Mouse (Mus musculus) G1E (cell line): ENCODE data around the gene Ap3d1. TPM values are rescaled to one million over a fixed set of nuclear protein-coding genes. Genes with fewer than 3 reads are reported as not detected.

Experiments used
- ATAC-seq: 2 replicates; pipeline ENCODE4 v1.8.0; 2016; ENCODE audit warnings: mild to moderate bottlenecking; ENCODE audit not compliant: insufficient number of reproducible peaks, poor library complexity, low FRiP score, severe bottlenecking; ENCODE audit errors: extremely low read depth
- DNase-seq: peaks from one replicate; pipeline ENCODE4 v3.0.0; 2012; ENCODE audit warnings: low spot score
- H3K27me3 ChIP-seq: 2 replicates; pipeline ENCODE4 v1.6.1; 2012; ENCODE audit warnings: mild to moderate bottlenecking, low read length, inconsistent platforms; ENCODE audit not compliant: insufficient read depth
- H3K36me3 ChIP-seq: replicated peaks from 2 replicates; pipeline ENCODE3; 2012; ENCODE audit warnings: mild to moderate bottlenecking, inconsistent platforms
- H3K4me1 ChIP-seq: 2 replicates; pipeline ENCODE4 v1.6.1; 2012; ENCODE audit warnings: low read depth, low read length, inconsistent platforms, mixed read lengths; ENCODE audit not compliant: insufficient read depth
- H3K4me3 ChIP-seq: 2 replicates; pipeline ENCODE4 v1.5.1; 2012; ENCODE audit warnings: low read depth, mild to moderate bottlenecking, inconsistent platforms, low read length, moderate library complexity, mixed read lengths
- H3K9me3 ChIP-seq: replicated peaks from 2 replicates; pipeline ENCODE4 v1.6.1; 2012; ENCODE audit warnings: inconsistent platforms
- CTCF ChIP-seq: IDR thresholded peaks from 2 replicates; pipeline ENCODE4 v1.5.1; 2012; ENCODE audit warnings: low read depth, low read length, inconsistent platforms, mixed read lengths
- GATA1 ChIP-seq: IDR thresholded peaks from 2 replicates; pipeline ENCODE4 v1.6.1; 2012; ENCODE audit warnings: borderline replicate concordance, low read length, inconsistent platforms, mixed read lengths
- GATA2 ChIP-seq: IDR thresholded peaks from 2 replicates; pipeline ENCODE4 v1.6.1; 2012; ENCODE audit warnings: low read depth, low read length, inconsistent platforms, borderline replicate concordance
- POLR2AphosphoS5 ChIP-seq: IDR thresholded peaks from 2 replicates; pipeline ENCODE4 v1.6.1; 2012; ENCODE audit warnings: low read depth, low read length, inconsistent platforms; ENCODE audit not compliant: insufficient replicate concordance
- TAL1 ChIP-seq: conservative IDR thresholded peaks from 2 replicates; pipeline ENCODE4 v1.6.1; 2012; ENCODE audit warnings: low read depth, low read length, inconsistent platforms, mixed read lengths
- polyA plus RNA-seq: library from polyadenylated mRNA; stranded (reverse); fragments of >175 nt; gene quantifications from 2 replicates; pipeline ENCODE4 v1.2.3, GENCODE M21; 2012
- total RNA-seq, 2 experiments: library from RNA; stranded (forward) in 1 of 2; stranded (reverse) in 1 of 2; fragments of 200-1000 nt in 1 of 2; fragments of >200 nt in 1 of 2; fragmentation: Nextera tagmentation in 1 of 2; gene quantifications; 2 replicates each; pipeline ENCODE4 v1.2.3; 2014 to 2017

The Ap3d1 gene
- total and polyA plus RNA-seq, 3 experiments = 39.4 to 133 (median 72.3) TPM

GRCm38 (mm10) chr10:80727369-80728127 lies 14.5 kb downstream of the Ap3d1 start:
- no peak for DNase-seq
- ATAC-seq = no peak
- Histone ChIP-seq H3K27me3 (no peaks in the 10 kb centered on the region), H3K4me3 (no peak overlapping the region), H3K4me1 (peaks cover 24% of the 10 kb centered on the region), H3K36me3 (peaks cover 99% of the 10 kb centered on the region), H3K9me3 (no peaks in the 10 kb centered on the region)
- TF ChIP-seq GATA1 (no peak), GATA2 (no peak), POLR2AphosphoS5 (no peak), CTCF (no peak), TAL1 (no peak)

- no peak for ATAC-seq
Observed at GRCm38 (mm10) chr10:80717281-80717680, 24.8 kb downstream of the Ap3d1 start.

GRCm38 (mm10) chr10:80710834-80711233 lies 31.2 kb downstream of the Ap3d1 start:
- ATAC-seq = no peak
- H3K4me1 ChIP-seq = peaks cover 14% of the 10 kb centered on the region
- no peak for DNase-seq
- no peak overlapping the region for H3K4me3 ChIP-seq
- H3K27me3 ChIP-seq = no peaks in the 10 kb centered on the region
- peaks cover 100% of the 10 kb centered on the region for H3K36me3 ChIP-seq
- H3K9me3 ChIP-seq = no peaks in the 10 kb centered on the region
- TF ChIP-seq TAL1 (no peak), GATA2 (no peak), POLR2AphosphoS5 (no peak), GATA1 (no peak), CTCF (no peak)

More at GRCm38 (mm10) chr10:80717281-80717680, 24.8 kb downstream of the Ap3d1 start:
- no peak overlapping the region for H3K4me3 ChIP-seq
- H3K9me3 ChIP-seq = no peaks in the 10 kb centered on the region
- TF ChIP-seq GATA2 (no peak), POLR2AphosphoS5 (no peak), TAL1 (no peak), CTCF (no peak), GATA1 (no peak)
- no peak for DNase-seq
- no peaks in the 10 kb centered on the region; the same call in 1 of the 2 replicates for H3K27me3 ChIP-seq
- peaks cover 99% of the 10 kb centered on the region for H3K36me3 ChIP-seq
- H3K4me1 ChIP-seq = peaks cover 10% of the 10 kb centered on the region

- H3K4me1 ChIP-seq = peaks cover 46% of the 10 kb centered on the region
- H3K27me3 ChIP-seq = no peaks in the 10 kb centered on the region
- no peak overlapping the region for H3K4me3 ChIP-seq
- no peaks in the 10 kb centered on the region for H3K9me3 ChIP-seq
- TF ChIP-seq GATA2 (no peak), CTCF (no peak), TAL1 (no peak), GATA1 (no peak), POLR2AphosphoS5 (no peak)
- ATAC-seq = no peak
- no peak for DNase-seq
- peaks cover 71% of the 10 kb centered on the region for H3K36me3 ChIP-seq
Observed at GRCm38 (mm10) chr10:80705479-80705878, 36.6 kb downstream of the Ap3d1 start.

- TF ChIP-seq TAL1 = no peak
- TF ChIP-seq GATA2 = no peak
- TF ChIP-seq GATA1 = no peak
- peaks cover 50% of the 10 kb centered on the region for H3K4me1 ChIP-seq
- H3K9me3 ChIP-seq = no peaks in the 10 kb centered on the region
- no peaks in the 10 kb centered on the region for H3K27me3 ChIP-seq
- H3K4me3 ChIP-seq = no peak overlapping the region
- DNase-seq = no peak
- peaks cover 67% of the 10 kb centered on the region for H3K36me3 ChIP-seq
- ATAC-seq = no peak
Observed at GRCm38 (mm10) chr10:80705033-80705432, 37.0 kb downstream of the Ap3d1 start.

- H3K36me3 ChIP-seq = peaks cover 66% of the 10 kb centered on the region
- H3K4me1 ChIP-seq = peaks cover 57% of the 10 kb centered on the region
- ATAC-seq = no peak
- H3K4me3 ChIP-seq = no peak overlapping the region
- H3K27me3 ChIP-seq = no peaks in the 10 kb centered on the region
- H3K9me3 ChIP-seq = no peaks in the 10 kb centered on the region
- no peak for DNase-seq
- TF ChIP-seq POLR2AphosphoS5 (no peak), CTCF (no peak), GATA2 (no peak), GATA1 (no peak), TAL1 (no peak)
Observed at GRCm38 (mm10) chr10:80704418-80704817, 37.6 kb downstream of the Ap3d1 start.

- peaks cover 65% of the 10 kb centered on the region for H3K36me3 ChIP-seq
Observed at GRCm38 (mm10) chr10:80703643-80704042, 38.4 kb downstream of the Ap3d1 start.

More at GRCm38 (mm10) chr10:80703643-80704042, 38.4 kb downstream of the Ap3d1 start:
- DNase-seq = no peak
- no peak for ATAC-seq
- no peaks in the 10 kb centered on the region for H3K9me3 ChIP-seq
- no peaks in the 10 kb centered on the region for H3K27me3 ChIP-seq
- TF ChIP-seq CTCF (no peak), TAL1 (no peak), POLR2AphosphoS5 (no peak), GATA2 (no peak), GATA1 (no peak)
- peak overlapping the region; percentile 75; the same call in 1 of the 2 replicates for H3K4me3 ChIP-seq
- peaks cover 64% of the 10 kb centered on the region for H3K4me1 ChIP-seq
